Mouse (Mus musculus) olfactory bulb, adult 2 months (tissue): ENCODE results near the gene Scn5a.

Experiments
- CTCF ChIP-seq: fragments of 200-500 bp; IDR thresholded peaks from 2 replicates; pipeline ENCODE4 v1.5.1; 2012; ENCODE audit warnings: low read depth, mild to moderate bottlenecking, low read length, moderate library complexity; ENCODE audit not compliant: insufficient read depth
- POLR2A ChIP-seq: fragments of 200-500 bp; IDR thresholded peaks from 2 replicates; pipeline ENCODE4 v1.6.1; 2012; ENCODE audit warnings: mild to moderate bottlenecking, low read depth, low read length, moderate library complexity; ENCODE audit not compliant: insufficient read depth

DNA sequence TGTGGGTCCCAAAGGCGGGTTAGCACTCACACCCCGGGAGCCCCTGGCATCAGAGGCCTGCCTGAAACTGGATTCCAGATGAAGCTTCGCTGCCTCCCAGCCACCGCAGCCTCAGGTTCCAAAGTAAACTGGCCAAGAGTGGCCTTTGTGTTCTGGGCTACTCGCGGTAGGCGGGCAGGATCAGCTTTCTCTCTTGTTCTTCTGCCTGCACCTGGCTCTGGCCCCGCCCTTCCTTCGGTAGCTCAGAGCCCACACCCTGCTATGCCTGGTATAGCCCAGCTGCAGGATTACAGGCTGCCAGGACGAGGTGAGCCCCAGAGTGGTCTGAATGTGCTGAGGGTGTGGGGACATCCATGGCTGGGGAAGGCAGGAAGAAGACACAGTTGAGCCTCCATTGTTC is 12.6 kb downstream of the Scn5a start:
- TF ChIP-seq CTCF = no peak
- no peak for TF ChIP-seq POLR2A
